Mouse (Mus musculus): ENCODE measurements at regions not wholly inside any gene's neighbourhood (a gene's known extent, or its start where the extent isn't known, plus 50 kb on each side); places are given as distances from the start of the nearest gene placed in this dataset.

DNA sequence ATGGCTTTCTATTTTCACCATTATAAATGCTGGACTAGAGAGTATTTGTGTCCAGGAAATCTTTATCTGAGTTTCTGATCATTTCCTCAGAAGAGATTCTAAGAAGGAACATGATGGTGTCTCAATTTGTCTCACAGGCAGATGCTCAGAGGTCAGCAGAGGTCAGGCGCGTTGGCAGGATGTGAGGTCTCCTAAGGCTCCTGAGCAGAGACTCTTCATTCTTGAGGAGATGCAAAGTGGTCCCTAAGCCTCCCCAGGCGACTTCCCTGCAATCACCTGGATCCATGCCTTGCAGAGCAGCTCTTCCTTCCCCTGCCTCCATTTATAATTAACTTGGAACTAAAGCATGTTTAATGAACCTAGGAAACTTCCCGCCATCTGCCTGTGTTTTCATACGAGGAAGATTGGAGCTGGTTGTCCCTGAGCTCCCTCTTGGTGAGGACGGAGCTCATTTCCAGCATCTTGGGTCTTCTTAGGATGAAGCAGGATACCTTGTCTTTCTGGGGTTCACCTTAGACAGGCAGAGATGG, 71.8 kb downstream of the Arf2 start:
- DNase-seq (ENCODE audit: low read depth), result no peak

DNA sequence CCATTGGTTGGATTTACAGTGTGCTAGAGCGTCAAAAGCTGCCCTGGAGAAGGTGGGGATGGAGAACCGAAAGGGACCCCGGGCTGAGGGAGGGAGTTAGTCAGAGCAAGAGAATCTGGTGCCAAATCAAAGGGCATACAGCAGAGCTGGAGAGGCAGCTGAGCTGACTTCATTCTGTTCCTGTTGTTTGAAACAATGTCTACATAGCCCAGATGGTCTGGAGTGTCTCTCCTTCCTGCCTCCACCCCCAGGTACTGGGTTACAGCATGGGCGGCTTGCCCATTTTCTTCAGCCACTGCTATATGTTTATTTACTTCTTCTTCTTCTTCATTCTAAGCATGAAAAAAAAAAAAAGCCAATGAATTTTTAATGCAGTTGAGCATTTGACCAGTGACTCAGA, 78.7 kb downstream of the Arf2 start:
- DNase-seq (ENCODE audit: low read depth), result no peak

GRCm38 (mm10) chr11:104051986-104052385, 80.7 kb upstream of the Crhr1 start:
- no peak for DNase-seq (ENCODE audit: low read depth)

DNA sequence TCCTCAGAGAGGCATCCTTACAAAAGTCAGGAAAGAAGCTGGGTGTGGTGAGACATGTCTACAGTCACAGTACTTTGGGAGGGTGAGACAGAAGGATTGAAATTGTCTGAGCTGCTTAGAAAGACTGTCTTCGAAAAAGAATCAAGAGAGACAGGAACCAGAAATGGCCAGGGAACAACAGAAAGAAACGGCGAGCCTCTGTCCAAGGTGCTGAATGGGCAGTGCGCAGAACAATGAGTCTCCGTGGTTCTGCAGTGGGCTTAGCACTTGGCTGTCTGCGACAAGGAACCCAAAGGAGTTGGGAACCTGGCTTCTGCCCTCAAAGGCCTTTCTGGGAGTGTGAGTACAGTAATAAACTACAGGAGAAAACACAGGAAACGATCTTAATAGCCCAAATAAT, 79.4 kb upstream of the Crhr1 start:
- DNase-seq (ENCODE audit: low read depth), result peak; percentile 24

DNA sequence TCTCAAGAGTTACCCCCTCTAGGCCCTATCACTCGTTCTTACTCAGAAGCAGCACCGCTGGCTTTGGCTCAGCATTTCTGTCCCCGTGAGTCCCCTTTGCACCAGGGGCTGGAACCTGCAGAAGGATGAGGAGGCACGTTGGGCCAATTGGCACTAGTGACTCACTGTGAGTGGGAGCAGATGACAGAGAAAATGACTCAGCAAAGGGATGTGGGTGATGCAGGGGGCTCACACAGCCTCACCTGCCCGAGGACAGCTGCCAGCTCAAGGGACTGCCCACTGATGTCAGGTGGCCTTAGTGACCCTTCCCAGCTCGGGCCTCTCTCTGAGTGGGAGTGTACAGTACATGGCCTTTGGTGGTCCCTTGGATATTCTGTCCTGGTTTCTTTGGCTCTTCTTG, 76.7 kb upstream of the Crhr1 start:
- no peak for DNase-seq (ENCODE audit: low read depth)

DNA sequence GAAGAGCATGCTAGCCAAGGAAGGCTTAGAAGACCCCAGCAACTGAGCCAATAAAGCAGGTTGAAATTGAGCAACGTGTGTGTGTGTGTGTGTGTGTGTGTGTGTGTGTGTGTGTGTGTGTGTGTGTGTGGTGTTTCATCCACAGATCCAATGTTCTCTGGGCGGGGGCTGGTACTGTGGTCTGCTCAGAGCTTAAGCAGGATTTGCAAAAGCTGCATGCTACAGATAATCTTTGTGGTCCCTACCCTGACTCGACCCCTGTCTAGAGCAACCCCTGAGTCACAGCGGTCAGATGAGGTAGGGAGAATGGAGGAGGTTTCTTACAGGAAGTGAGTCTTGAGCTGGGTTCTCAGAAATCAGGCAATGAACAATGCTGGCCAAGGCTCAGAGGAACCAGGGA, 75.6 kb upstream of the Crhr1 start:
- no peak for DNase-seq (ENCODE audit: low read depth)

DNA sequence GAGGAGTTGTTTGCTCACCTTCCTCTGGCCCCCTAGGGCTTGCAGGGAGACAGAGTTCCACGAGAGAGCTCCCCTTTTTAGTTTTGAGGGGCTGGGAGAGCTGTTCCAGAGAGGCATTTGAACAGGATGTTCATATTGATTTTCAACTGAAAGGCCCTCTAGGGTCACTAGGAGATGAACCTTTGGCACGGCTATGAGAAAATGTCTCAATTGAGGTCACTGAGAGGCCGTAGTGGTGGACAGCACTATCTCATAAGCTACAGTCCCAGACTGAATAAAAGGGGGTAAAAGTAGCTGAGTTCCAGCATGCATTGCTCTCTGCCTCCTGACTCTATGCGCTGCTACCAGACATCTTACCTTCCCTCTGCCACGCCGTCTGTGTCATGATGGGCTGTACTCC, 74.1 kb upstream of the Crhr1 start:
- DNase-seq (ENCODE audit: low read depth), result no peak

DNA sequence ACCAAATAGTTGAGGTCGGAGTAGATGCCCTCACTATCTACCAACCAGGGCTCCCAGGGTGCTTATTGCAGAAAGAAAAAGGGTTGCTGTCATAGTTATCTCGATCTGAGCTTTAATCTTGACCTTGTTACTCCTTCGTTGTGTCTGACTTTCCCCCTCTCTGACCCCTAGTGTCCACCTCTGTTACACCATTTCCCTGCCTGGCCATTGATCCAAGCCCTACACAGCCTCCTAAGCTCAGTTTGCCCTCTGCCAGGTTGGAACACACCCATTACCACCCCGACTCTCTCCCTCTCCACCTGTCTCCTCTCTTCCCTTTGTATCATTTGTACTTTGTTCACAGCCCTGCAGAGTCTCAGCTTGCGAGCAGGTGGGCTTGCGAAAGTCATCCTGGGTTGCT, 73.6 kb upstream of the Crhr1 start:
- no peak for DNase-seq (ENCODE audit: low read depth)

DNA sequence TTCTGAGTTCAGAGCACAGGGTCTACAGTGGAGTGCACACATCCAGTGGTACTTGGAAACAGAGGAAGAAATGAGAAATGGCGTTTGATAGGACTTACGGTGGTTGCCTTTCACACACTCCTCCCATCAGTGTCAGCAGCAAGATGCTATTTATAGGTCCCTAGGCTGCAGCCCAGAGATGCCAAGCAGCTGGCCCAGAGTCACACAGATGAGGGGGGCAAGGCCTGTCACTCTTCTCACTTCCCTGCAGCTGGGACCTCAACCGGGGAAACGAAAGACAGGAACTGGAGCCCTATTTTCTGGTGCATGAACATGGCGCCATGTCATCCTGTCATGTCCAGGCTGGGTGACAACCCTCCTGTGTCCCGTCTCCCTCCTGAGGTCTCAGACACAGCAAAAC, 71.3 kb upstream of the Crhr1 start:
- DNase-seq (ENCODE audit: low read depth), result no peak

DNA sequence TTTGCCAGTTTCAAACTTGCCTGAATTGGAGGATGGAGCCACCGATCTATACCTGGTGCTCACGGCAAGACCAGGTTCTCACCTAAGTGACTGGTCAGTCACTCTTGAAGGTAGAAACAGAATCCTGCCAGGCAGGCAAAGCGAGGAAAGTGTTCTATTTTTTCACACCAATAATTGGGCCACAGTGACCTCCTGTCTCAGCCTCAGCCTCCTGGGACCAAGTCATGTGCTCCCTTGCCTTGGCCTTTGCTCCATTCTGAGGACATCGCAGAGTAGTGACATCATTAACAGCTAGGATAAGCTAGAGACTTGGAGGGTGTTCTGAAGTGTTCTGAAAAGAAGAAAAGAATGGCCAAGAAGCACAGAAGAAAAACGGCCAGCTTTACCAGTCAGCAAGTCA, 67.5 kb upstream of the Crhr1 start:
- DNase-seq (ENCODE audit: low read depth), result no peak

DNA sequence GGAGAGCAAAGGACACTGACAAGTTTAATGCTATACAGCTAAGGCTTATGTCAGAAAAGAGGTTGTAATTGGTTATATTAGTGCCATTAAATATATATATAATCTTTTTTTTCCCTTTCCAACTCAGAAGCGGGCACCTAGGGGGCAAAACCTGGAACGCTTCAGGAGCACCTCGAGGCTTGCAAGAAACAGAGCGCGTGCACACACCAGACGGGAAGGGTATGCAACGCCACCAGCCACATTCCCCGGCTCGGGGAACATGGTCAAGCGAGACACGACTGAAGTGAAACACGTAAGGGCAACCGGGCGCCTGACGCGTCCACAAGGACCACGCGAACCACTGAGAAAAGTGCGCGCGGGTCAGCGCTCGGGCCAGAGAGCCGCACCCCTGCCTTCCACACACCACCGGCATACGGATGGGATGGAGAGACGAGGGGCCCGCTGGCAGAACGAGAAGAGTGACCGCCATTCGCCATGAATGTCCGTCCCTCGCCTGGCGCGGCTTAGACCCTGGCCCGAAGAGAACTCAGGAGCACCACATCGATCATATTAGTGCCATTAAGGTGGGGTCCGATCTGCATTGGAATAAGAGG, 60.0 kb upstream of the Crhr1 start:
- DNase-seq (ENCODE audit: low read depth), result no peak

GRCm38 (mm10) chr11:104074763-104075162, 57.9 kb upstream of the Crhr1 start:
- DNase-seq (ENCODE audit: low read depth), result no peak

- no peak for DNase-seq (ENCODE audit: low read depth)
These were observed 57.3 kb upstream of the Crhr1 start for GRCm38 (mm10) chr11:104075394-104075793.

GRCm38 (mm10) chr11:104082083-104082482, 50.6 kb upstream of the Crhr1 start:
- DNase-seq (ENCODE audit: low read depth), result no peak

Measured in c-Kit-positive CD71-negative TER-119-negative erythroid progenitor cells, embryonic 14.5 days (primary cell).